Mouse (Mus musculus) CD4-positive, CD25-positive, alpha-beta regulatory T cell, adult 9 weeks (primary cell): ENCODE measurements around the gene Fxyd6. TPM values are rescaled to one million over a fixed set of nuclear protein-coding genes. Genes with fewer than 3 reads are reported as not detected.

Source experiments
- polyA plus RNA-seq: library from polyadenylated mRNA; unstranded; fragments of 100-300 nt; shearing (Covaris generic); gene quantifications from one replicate; pipeline ENCODE4 v1.2.1, GENCODE M21; 2017

The Fxyd6 gene
- not detected for polyA plus RNA-seq

DNA sequence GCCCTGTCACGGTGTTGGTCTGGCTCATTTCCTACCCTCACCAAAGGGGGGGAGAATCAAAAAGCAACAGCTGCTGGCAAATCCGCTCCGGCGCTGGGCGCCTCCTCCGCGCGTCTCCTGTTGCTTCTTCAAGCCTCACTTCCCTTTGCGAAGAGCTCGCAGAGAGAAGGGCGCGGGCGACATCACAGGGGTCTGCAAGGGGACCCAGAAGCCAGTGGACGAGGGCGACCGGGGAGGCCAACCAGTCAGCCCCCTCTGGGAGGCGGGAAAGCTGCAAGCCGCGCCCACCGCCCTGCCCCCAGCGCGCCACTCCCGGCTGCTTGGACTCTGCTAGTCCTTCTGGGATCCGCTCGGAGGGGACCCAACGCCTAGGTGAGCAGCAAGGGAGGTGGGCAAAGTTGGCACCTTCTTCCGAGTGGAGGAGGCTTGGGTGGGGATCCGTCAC is at the start of gene Fxyd6:
TSS of gene Fxyd6 (plus strand) at position 69 of the 445 bp plus-strand sequence.

GRCm38 (mm10) chr9:45399434-45399833 is 29.4 kb downstream of the Fxyd6 start, which contains the start of gene Fxyd2:
TSS of gene Fxyd2 (plus strand) at chr9:45399669.

GRCm38 (mm10) chr9:45426456-45426855 is 56.5 kb downstream of the Fxyd6 start, which contains the start of gene Dscaml1:
TSS of gene Dscaml1 (plus strand) at chr9:45426628.

Other genes starting within 250 kb of the Fxyd6 start
- gene Scn4b, start 231.8 kb upstream of the Fxyd6 start, polyA plus RNA-seq, result not detected
- 1.2 TPM for gene BC049352, start 188.2 kb upstream of the Fxyd6 start, polyA plus RNA-seq
- gene Tmprss4, start 166.1 kb upstream of the Fxyd6 start, polyA plus RNA-seq, result not detected
- 89.2 TPM for gene Il10ra, start 101.0 kb upstream of the Fxyd6 start, polyA plus RNA-seq
- gene Tmprss13, start 51.1 kb upstream of the Fxyd6 start, polyA plus RNA-seq, result 0.68 TPM
- gene Fxyd2, start 29.5 kb downstream of the Fxyd6 start, polyA plus RNA-seq, result not detected
- gene Dscaml1, start 56.4 kb downstream of the Fxyd6 start, polyA plus RNA-seq, result not detected